Comparison of ENCODE assay signal across 9 mouse cellular contexts in the genomic region with DNA sequence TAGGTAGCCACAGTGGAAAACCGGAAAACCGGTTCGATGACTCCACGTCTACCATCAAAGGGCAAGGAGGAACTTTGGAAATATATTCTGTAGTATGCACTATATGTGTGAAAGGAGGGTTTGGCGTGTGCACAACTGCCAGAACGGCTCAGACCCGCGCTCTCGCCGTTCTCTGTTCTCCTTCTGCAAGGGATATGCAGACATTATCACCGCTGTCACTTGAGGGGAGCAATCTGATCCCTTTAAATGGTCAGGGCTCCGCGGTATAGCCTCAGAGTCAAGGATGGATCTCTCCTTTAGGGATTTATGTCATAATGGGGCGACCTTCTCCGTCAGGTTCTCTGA. TPM values are rescaled to one million over a fixed set of nuclear protein-coding genes. Genes with fewer than 3 reads are reported as not detected.
A peak's percentile ranks its signal among the peaks of the same experiment; 100 is the strongest.
DNase-seq lines count a peak whose midpoint lies in the region; ATAC-seq and TF ChIP-seq lines count a peak whose summit lies in the region.
"Had no signal": no experiment of that assay in that cellular context is flagged by ENCODE, and none has a peak within 500 bp of the region (broad histone marks: within the 10 kb centered on the region; RNA-seq: fewer than 3 reads in every experiment).

No protein-coding gene starts in this region.

- peaks cover 17% of the 10 kb centered on the region for H3K4me1 ChIP-seq in testis, adult 2 months (ENCODE audit: control insufficient read depth, insufficient read depth, low read length)
- peaks cover 31% of the 10 kb centered on the region for H3K4me1 ChIP-seq in liver, embryonic 15.5 days (replicated peaks)
- no peaks in the 10 kb centered on the region for H3K4me1 ChIP-seq in stomach, postnatal 0 days (replicated peaks; ENCODE audit: control insufficient read depth, insufficient read depth)

- H3K9me3 ChIP-seq in liver, embryonic 15.5 days (replicated peaks): no peaks in the 10 kb centered on the region
- no peaks in the 10 kb centered on the region for H3K9me3 ChIP-seq in stomach, postnatal 0 days (ENCODE audit: control insufficient read depth, low read length)

- no peak overlapping the region for H3K27ac ChIP-seq in testis, adult 2 months (ENCODE audit: control insufficient read depth, insufficient read depth, low read depth, low read length)
- no peak overlapping the region for H3K27ac ChIP-seq in liver, embryonic 15.5 days (replicated peaks)
- H3K27ac ChIP-seq in stomach, postnatal 0 days (replicated peaks): no peak overlapping the region

- H3K9ac ChIP-seq in liver, embryonic 15.5 days: peak overlapping the region; percentile 33
- H3K9ac ChIP-seq in stomach, postnatal 0 days (ENCODE audit: low read length): peak overlapping the region; percentile 61

- no peaks in the 10 kb centered on the region for H3K27me3 ChIP-seq in testis, adult 2 months (ENCODE audit: control insufficient read depth, insufficient read depth, low read length)
- H3K27me3 ChIP-seq in liver, embryonic 15.5 days: peaks cover 42% of the 10 kb centered on the region
- no peaks in the 10 kb centered on the region for H3K27me3 ChIP-seq in stomach, postnatal 0 days (ENCODE audit: control insufficient read depth, insufficient read depth, low read length)

- H3K4me3 ChIP-seq in testis, adult 2 months (ENCODE audit: control insufficient read depth, low read depth, low read length): peak overlapping the region; percentile 79
- peak overlapping the region; percentile 70 for H3K4me3 ChIP-seq in liver, embryonic 15.5 days (replicated peaks)
- H3K4me3 ChIP-seq in stomach, postnatal 0 days (ENCODE audit: low read depth, low read length): peak overlapping the region; percentile 45

- under 1% methylated on average over 15 of the region's 15 CpGs for WGBS in liver, embryonic 15.5 days (ENCODE audit: insufficient replicate concordance)
- under 1% methylated on average over 15 of the region's 15 CpGs for WGBS in stomach, postnatal 0 days

- intact Hi-C loops in heart, postnatal 36 days (cut with DNase I): loop anchor here (2.0 to 5.0 kb wide), 3 partner anchors 219 to 862 kb away; no protein-coding TSS in a partner anchor

- no peak for TF ChIP-seq EP300 in stomach, postnatal 0 days (optimal IDR thresholded peaks at IDR 0.05)

- TF ChIP-seq CTCF in testis, adult 2 months (IDR thresholded peaks at IDR 0.05; ENCODE audit: control insufficient read depth, insufficient read depth, insufficient replicate concordance, low read depth, low read length): no peak
- TF ChIP-seq CTCF in stomach, postnatal 0 days (IDR thresholded peaks at IDR 0.05; ENCODE audit: low read depth): no peak

- H3K4me2 ChIP-seq in liver, embryonic 15.5 days: peak overlapping the region; percentile 81
- peak overlapping the region; percentile 91 for H3K4me2 ChIP-seq in stomach, postnatal 0 days (replicated peaks; ENCODE audit: low read depth)

- no peaks in the 10 kb centered on the region for H3K36me3 ChIP-seq in testis, adult 2 months (ENCODE audit: control insufficient read depth, insufficient read depth, low read length)
- H3K36me3 ChIP-seq in liver, embryonic 15.5 days (replicated peaks): no peaks in the 10 kb centered on the region
- no peaks in the 10 kb centered on the region for H3K36me3 ChIP-seq in stomach, postnatal 0 days (ENCODE audit: control insufficient read depth, insufficient read depth, low read length)

- ATAC-seq in liver, embryonic 15.5 days (ENCODE audit: insufficient read depth): 0 out of 2 replicates have a peak, but pooled peaks have one; percentile 14
- no peak for ATAC-seq in stomach, postnatal 0 days (ENCODE audit: low FRiP score, low TSS enrichment)

- TF ChIP-seq POLR2A in testis, adult 2 months (IDR thresholded peaks at IDR 0.05; ENCODE audit: control insufficient read depth, low read depth, low read length): no peak

- peak; percentile 11 for DNase-seq in adrenal gland, postnatal 14 days
- no peak for DNase-seq in adrenal gland, adult 8-10 months
- DNase-seq in testis, postnatal 14 days (ENCODE audit: low spot score): no peak
- peak; percentile 19 to 28 for DNase-seq in heart, postnatal 36 days
- no peak for DNase-seq in stomach, postnatal 0 days (ENCODE audit: low spot score)
- no peak for DNase-seq in gastrocnemius, adult 18-20 months (ENCODE audit: low spot score)

RNA-seq across cellular contexts. Expression of a gene that starts 13.8 kb away (rescaled TPM):
- total RNA-seq in adrenal gland, postnatal 14 days (2021): not detected in 2 replicates
- not detected for total RNA-seq in adrenal gland, adult 8-10 months (2022)
- 0.10 TPM in 1 of 2 replicates, not detected in the other for polyA plus RNA-seq in testis, adult 2 months (2012; rRNA removed)
- total RNA-seq in heart, postnatal 36 days (2021): not detected
- polyA plus RNA-seq in liver, embryonic 15.5 days (2015; fragmentation: Nextera tagmentation; extraction: Ambion mirVana): not detected in 2 replicates
- not detected in 2 replicates for polyA plus RNA-seq in stomach, postnatal 0 days (2015; fragmentation: Nextera tagmentation; extraction: Ambion mirVana)
- total RNA-seq in gastrocnemius, adult 18-20 months (2021): not detected
- polyA plus RNA-seq: gonadal fat pad, adult 2 months had no signal

RNA-seq across cellular contexts. Expression of a gene that starts 19.8 kb away (rescaled TPM):
- total RNA-seq in adrenal gland, postnatal 14 days (2021): 51.5 and 56.3 TPM in 2 replicates
- 10 to 100 TPM; 46.8 to 54.3 (median 52.6) TPM for total RNA-seq in adrenal gland, adult 8-10 months (2022)
- polyA plus RNA-seq in testis, adult 2 months (2012; rRNA removed): 142 and 149 TPM in 2 replicates
- 10 to 100 TPM; 19.7 to 20.0 TPM for total RNA-seq in heart, postnatal 36 days (2021)
- polyA plus RNA-seq in liver, embryonic 15.5 days (2015; fragmentation: Nextera tagmentation; extraction: Ambion mirVana): 59.3 and 65.7 TPM in 2 replicates
- 58.5 and 60.2 TPM in 2 replicates for polyA plus RNA-seq in stomach, postnatal 0 days (2015; fragmentation: Nextera tagmentation; extraction: Ambion mirVana)
- total RNA-seq in gastrocnemius, adult 18-20 months (2021): 10 to 100 TPM; 21.0 to 22.0 TPM

RNA-seq across cellular contexts. Expression of a gene that starts 30.0 kb away (rescaled TPM):
- total RNA-seq in adrenal gland, postnatal 14 days (2021): not detected in 2 replicates
- not detected for total RNA-seq in adrenal gland, adult 8-10 months (2022)
- polyA plus RNA-seq in testis, adult 2 months (2012; rRNA removed): not detected in 2 replicates
- total RNA-seq in heart, postnatal 36 days (2021): not detected
- polyA plus RNA-seq in liver, embryonic 15.5 days (2015; fragmentation: Nextera tagmentation; extraction: Ambion mirVana): not detected in 2 replicates
- not detected in 2 replicates for polyA plus RNA-seq in stomach, postnatal 0 days (2015; fragmentation: Nextera tagmentation; extraction: Ambion mirVana)
- total RNA-seq in gastrocnemius, adult 18-20 months (2021): not detected
- polyA plus RNA-seq: gonadal fat pad, adult 2 months had no signal

RNA-seq across cellular contexts. Expression of a gene that starts 48.2 kb away (rescaled TPM):
- total RNA-seq in adrenal gland, postnatal 14 days (2021): not detected in 2 replicates
- not detected for total RNA-seq in adrenal gland, adult 8-10 months (2022)
- polyA plus RNA-seq in testis, adult 2 months (2012; rRNA removed): not detected in 2 replicates
- not detected for total RNA-seq in heart, postnatal 36 days (2021)
- 0.02 TPM in 1 of 2 replicates, not detected in the other for polyA plus RNA-seq in liver, embryonic 15.5 days (2015; fragmentation: Nextera tagmentation; extraction: Ambion mirVana)
- 0.04 TPM in 2 replicates for polyA plus RNA-seq in stomach, postnatal 0 days (2015; fragmentation: Nextera tagmentation; extraction: Ambion mirVana)
- total RNA-seq in gastrocnemius, adult 18-20 months (2021): not detected
- polyA plus RNA-seq: gonadal fat pad, adult 2 months had no signal

Comparison
In these comparisons a context has a peak if more than half of its experiments do, and no peak if none do; other contexts are left out.
1. DNase-seq: peak in adrenal gland, postnatal 14 days (single experiment) and heart, postnatal 36 days (2 of 2); none in adrenal gland, adult 8-10 months (single experiment), testis, postnatal 14 days (single experiment), stomach, postnatal 0 days (single experiment) and gastrocnemius, adult 18-20 months (single experiment).
2. Peak in every context shown above with its lines, with median percentiles within 50 percentile points of each other: H3K4me3 ChIP-seq.